Mouse (Mus musculus) ES-Bruce4 (cell line): ENCODE results near the gene Lemd1. TPM values are rescaled to one million over a fixed set of nuclear protein-coding genes. Genes with fewer than 3 reads are reported as not detected.

Experiments used
- H3K27ac ChIP-seq: 2 replicates; pipeline ENCODE4 v1.5.1; 2012; ENCODE audit warnings: low read length, inconsistent platforms; ENCODE audit not compliant: insufficient read depth
- H3K27me3 ChIP-seq: 2 replicates; pipeline ENCODE4 v1.6.1; 2012; ENCODE audit warnings: mild to moderate bottlenecking, low read length, inconsistent platforms; ENCODE audit not compliant: control insufficient read depth, poor library complexity, insufficient read depth, severe bottlenecking
- H3K36me3 ChIP-seq: 2 replicates; pipeline ENCODE4 v1.6.1; 2012; ENCODE audit warnings: inconsistent platforms, mild to moderate bottlenecking, low read length, moderate library complexity; ENCODE audit not compliant: control insufficient read depth, poor library complexity, insufficient read depth, severe bottlenecking
- H3K4me1 ChIP-seq: one replicate; pipeline ENCODE4 v1.8.1; 2011; ENCODE audit warnings: low read length; ENCODE audit not compliant: control insufficient read depth, insufficient read depth
- H3K4me3 ChIP-seq: 2 replicates; pipeline ENCODE4 v1.5.1; 2011; ENCODE audit warnings: low read depth, mild to moderate bottlenecking, low read length
- H3K9ac ChIP-seq: 2 replicates; pipeline ENCODE4 v1.6.1; 2012; ENCODE audit warnings: low read depth, mild to moderate bottlenecking, inconsistent platforms; ENCODE audit not compliant: poor library complexity, severe bottlenecking
- H3K9me3 ChIP-seq: replicated peaks from 2 replicates; pipeline ENCODE4 v1.6.1; 2012; ENCODE audit warnings: mild to moderate bottlenecking, low read length, inconsistent platforms; ENCODE audit not compliant: control insufficient read depth, poor library complexity, insufficient read depth, severe bottlenecking
- CTCF ChIP-seq: IDR thresholded peaks from one replicate; pipeline ENCODE4 v1.8.1; 2011; ENCODE audit warnings: low read depth, low read length
- EP300 ChIP-seq: IDR thresholded peaks from 2 replicates; pipeline ENCODE4 v1.6.1; 2011; ENCODE audit warnings: low read depth, low read length; ENCODE audit not compliant: insufficient read depth
- POLR2A ChIP-seq: IDR thresholded peaks from one replicate; pipeline ENCODE4 v1.8.1; 2011; ENCODE audit warnings: low read length; ENCODE audit not compliant: insufficient read depth
- polyA plus RNA-seq: library from polyadenylated mRNA; stranded (reverse); fragments of >200 nt; gene quantifications from 2 replicates; pipeline ENCODE4 v1.2.4, GENCODE M21; 2011; ENCODE audit warnings: low read depth; ENCODE audit not compliant: missing spikeins, insufficient read depth, insufficient read length

Gene Lemd1
- polyA plus RNA-seq: 16.8 and 20.0 TPM in 2 replicates

DNA sequence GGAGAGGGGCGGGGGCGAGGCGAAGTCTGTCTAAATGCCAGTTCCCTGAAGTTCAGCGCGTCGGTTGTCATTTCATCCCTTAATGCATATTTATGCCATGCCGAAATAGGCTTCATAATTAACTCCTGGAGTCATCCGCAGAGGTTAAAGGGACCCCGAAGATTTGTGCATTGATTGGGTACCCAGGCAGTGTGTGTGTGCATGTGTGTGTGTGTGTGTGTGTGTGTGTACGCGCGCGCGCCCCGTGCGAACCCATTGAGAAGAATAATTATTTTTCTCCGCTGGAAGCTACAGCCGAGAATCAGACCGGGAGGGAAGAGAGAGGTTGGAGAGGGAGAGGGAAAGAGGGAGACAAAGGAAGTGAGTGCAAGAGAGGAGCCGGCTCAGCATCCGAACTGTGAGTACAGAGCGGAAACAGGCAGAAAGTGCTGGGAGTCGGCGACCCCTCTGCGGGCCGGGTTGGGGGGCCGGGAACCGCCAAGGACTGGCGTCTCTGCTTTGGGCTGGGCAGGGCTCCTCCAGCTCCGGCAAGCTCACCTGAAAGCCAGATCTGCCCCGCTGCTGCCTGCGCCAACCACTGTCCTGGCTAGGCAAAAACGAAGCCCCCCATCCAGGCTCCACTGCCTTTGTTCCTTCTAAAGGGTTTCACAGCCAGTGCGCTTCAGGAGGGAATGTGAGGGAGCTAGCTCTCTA, at the start of gene Lemd1, which contains the start of gene AC124108.1:
Lemd1 (plus strand) TSS at position 339 of the 693 bp plus-strand sequence.
AC124108.1 (plus strand) TSS at position 365 of the 693 bp plus-strand sequence.
- Histone ChIP-seq H3K4me1 (peaks cover 7% of the 10 kb centered on the region), H3K36me3 (no peaks in the 10 kb centered on the region), H3K27me3 (no peaks in the 10 kb centered on the region), H3K9ac (peak within 1 kb of the TSS; percentile 89), H3K27ac (peak within 1 kb of the TSS; percentile 6), H3K9me3 (no peaks in the 10 kb centered on the region), H3K4me3 (peak within 1 kb of the TSS; percentile 84)
- no peak for TF ChIP-seq EP300
- no peak for TF ChIP-seq POLR2A
- TF ChIP-seq CTCF: no peak

- Histone ChIP-seq H3K27me3 (no peaks in the 10 kb centered on the region), H3K9ac (no peak overlapping the region), H3K27ac (no peak overlapping the region), H3K9me3 (no peaks in the 10 kb centered on the region), H3K36me3 (no peaks in the 10 kb centered on the region), H3K4me3 (no peak overlapping the region), H3K4me1 (peaks cover 4% of the 10 kb centered on the region)
- TF ChIP-seq EP300 (no peak), CTCF (no peak), POLR2A (no peak)
Observed at GRCm38 (mm10) chr1:132141753-132142152, 49.5 kb upstream of the Lemd1 start.

- no peaks in the 10 kb centered on the region for H3K9me3 ChIP-seq
- H3K36me3 ChIP-seq: no peaks in the 10 kb centered on the region
- H3K4me3 ChIP-seq: no peak overlapping the region
- TF ChIP-seq POLR2A (no peak), CTCF (no peak), EP300 (no peak)
- peaks cover 3% of the 10 kb centered on the region for H3K4me1 ChIP-seq
- H3K9ac ChIP-seq: no peak overlapping the region
- no peaks in the 10 kb centered on the region for H3K27me3 ChIP-seq
- H3K27ac ChIP-seq: no peak overlapping the region
Observed at GRCm38 (mm10) chr1:132143079-132143478, 48.2 kb upstream of the Lemd1 start.

DNA sequence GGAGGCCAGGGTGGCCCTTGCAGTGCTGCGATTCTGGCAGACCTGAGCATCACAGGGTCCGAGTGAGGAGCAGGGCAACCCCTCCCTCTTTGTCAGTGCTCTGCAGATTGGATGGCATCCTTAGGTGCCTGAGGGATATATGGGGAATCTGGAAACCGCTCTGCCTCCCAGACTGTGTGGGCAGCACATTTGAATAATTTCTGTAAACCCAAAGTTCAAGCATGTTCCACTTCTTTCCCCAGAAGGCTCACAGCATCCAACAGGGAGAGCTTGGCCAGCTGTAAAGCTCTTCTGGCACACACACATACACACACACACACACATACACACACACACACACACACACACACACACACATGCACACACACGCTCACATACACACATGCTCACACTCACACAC, 47.5 kb upstream of the Lemd1 start:
- Histone ChIP-seq H3K36me3 (no peaks in the 10 kb centered on the region), H3K4me3 (no peak overlapping the region), H3K27me3 (no peaks in the 10 kb centered on the region), H3K9me3 (no peaks in the 10 kb centered on the region), H3K4me1 (no peaks in the 10 kb centered on the region), H3K9ac (no peak overlapping the region), H3K27ac (no peak overlapping the region)
- TF ChIP-seq EP300: no peak
- no peak for TF ChIP-seq POLR2A
- TF ChIP-seq CTCF: no peak

DNA sequence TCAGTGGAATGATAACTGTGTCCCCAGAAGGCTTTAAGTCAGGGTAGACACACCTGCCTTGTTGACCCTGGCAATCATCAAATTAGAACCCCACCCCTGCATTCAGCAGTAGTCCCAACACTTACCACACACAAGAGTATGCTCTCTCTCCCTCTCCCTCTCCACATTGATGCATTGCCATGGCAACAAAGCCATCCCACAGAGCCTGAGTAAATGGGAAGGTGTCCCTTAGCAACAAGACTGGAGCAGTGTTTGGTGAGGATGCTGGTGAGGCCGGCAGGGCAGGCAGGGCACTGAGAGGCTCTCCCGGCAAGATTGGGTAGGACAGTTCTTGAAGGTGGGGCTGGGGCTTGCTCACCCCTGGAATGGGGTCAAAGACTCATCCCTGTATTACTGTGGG, 47.0 kb upstream of the Lemd1 start:
- Histone ChIP-seq H3K9ac (no peak overlapping the region), H3K27me3 (no peaks in the 10 kb centered on the region), H3K4me3 (no peak overlapping the region), H3K36me3 (no peaks in the 10 kb centered on the region), H3K4me1 (no peaks in the 10 kb centered on the region), H3K27ac (no peak overlapping the region), H3K9me3 (no peaks in the 10 kb centered on the region)
- TF ChIP-seq CTCF (no peak), EP300 (no peak)

- TF ChIP-seq POLR2A (no peak), CTCF (no peak), EP300 (no peak)
- no peak overlapping the region for H3K9ac ChIP-seq
Observed at GRCm38 (mm10) chr1:132144837-132145236, 46.4 kb upstream of the Lemd1 start.

More at GRCm38 (mm10) chr1:132144837-132145236, 46.4 kb upstream of the Lemd1 start:
- Histone ChIP-seq H3K36me3 (no peaks in the 10 kb centered on the region), H3K4me3 (no peak overlapping the region), H3K9me3 (no peaks in the 10 kb centered on the region), H3K4me1 (no peaks in the 10 kb centered on the region), H3K27me3 (no peaks in the 10 kb centered on the region), H3K27ac (no peak overlapping the region)
